Mouse (Mus musculus): Measurements from ENCODE around the gene Shisal2b.
"Not testable (repeated sequence)": the region's sequence is repeated elsewhere in the genome, so short reads cannot be mapped to it uniquely, and the experiment has no call there.

Gene Shisal2b

DNA sequence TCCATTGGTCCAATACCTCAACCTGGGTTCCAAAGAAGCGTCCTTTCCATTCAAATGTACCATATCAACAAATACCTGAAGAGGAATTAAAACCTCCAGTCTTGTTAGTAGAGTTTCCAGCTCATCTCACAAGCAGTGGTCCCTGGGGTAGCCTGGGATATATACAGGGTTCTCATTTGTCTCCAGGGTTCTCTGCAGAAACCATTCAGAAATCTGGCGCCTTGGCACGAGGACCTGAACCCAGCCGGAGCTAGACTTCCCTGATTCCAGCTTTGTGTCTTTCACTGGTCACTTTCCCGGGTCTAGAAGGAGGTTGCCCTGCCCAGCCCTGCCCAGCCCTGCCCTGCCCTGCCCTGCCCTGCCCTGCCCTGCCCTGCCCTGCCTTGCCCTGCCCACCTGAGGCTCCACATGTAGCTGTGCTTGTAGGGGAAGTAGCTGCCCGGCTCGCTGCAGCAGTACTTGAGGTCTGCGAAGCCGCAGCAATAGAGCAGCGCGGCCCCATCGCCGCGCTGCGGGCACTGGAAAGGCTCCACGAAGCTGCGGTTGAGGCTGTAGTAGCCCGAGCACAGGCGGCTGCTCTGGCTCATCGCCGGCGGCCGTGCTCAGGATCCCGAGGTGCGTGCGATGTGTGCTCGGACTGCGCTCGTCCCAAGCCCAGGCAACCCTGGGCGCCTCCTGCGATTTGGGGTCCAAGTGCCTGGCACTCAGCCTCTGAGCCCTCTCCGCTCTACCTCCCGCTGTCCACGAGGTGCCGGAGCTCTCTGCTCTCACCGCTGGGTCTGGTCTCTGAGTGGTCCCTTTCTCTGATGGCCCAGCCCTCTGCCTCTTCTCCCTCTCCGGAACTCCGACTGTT, at the start of gene Shisal2b:
Shisal2b (minus strand) TSS at position 767 of the 853 bp plus-strand sequence.
- DNase-seq (ENCODE audit: low read depth, low spot score), result no peak

- peak; percentile 19 for DNase-seq (ENCODE audit: low read depth, low spot score)
Measured at GRCm38 (mm10) chr13:104911626-104912025, 47.9 kb upstream of the Shisal2b start.

DNA sequence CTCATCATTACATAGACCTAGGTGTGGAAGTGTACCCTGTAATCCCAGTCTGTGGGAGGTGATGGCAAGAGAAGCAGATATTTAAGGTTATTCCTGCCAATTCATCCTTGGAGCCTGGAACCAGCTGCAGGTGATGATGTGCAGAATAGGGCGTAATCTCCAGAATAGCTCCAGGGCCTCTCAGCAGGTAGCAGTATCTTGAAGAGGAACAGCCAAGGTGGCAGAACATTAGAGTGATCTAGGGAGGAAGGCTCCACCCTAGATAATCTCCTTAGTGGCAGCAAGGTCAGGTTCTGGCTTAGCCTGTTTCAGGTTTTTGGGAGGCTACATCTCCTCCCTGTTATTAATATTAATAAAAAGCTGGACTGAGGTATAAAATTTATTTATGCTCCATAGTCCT, 47.3 kb upstream of the Shisal2b start:
- DNase-seq (ENCODE audit: low read depth, low spot score), result not testable (repeated sequence)

- no peak for DNase-seq (ENCODE audit: low read depth, low spot score)
Measured at GRCm38 (mm10) chr13:104908691-104909090, 45.0 kb upstream of the Shisal2b start.

- no peak for DNase-seq (ENCODE audit: low read depth, low spot score)
Measured at GRCm38 (mm10) chr13:104894771-104895170, 31.1 kb upstream of the Shisal2b start.

DNA sequence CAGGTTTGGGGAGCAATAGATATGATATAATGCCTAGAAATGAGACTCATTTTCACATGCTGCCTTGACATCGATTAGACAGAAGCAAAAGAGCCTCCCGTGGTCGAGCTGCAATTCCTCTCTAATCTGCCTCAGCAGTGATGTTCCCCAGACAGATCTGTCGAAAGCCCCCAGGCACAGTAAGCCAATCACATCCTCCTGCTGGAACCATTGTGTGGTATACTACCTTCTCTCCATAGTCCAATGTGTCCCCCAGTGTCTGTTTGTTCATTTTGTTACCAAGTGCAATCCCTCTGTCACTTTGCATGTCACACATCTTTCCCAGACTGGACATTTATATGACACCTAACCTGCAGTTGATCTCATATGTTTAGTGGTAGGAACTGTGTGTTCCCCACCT, 28.6 kb upstream of the Shisal2b start:
- DNase-seq (ENCODE audit: low read depth, low spot score), result no peak

- no peak for DNase-seq (ENCODE audit: low read depth, low spot score)
Measured at GRCm38 (mm10) chr13:104886308-104887032, 22.8 kb upstream of the Shisal2b start.

DNA sequence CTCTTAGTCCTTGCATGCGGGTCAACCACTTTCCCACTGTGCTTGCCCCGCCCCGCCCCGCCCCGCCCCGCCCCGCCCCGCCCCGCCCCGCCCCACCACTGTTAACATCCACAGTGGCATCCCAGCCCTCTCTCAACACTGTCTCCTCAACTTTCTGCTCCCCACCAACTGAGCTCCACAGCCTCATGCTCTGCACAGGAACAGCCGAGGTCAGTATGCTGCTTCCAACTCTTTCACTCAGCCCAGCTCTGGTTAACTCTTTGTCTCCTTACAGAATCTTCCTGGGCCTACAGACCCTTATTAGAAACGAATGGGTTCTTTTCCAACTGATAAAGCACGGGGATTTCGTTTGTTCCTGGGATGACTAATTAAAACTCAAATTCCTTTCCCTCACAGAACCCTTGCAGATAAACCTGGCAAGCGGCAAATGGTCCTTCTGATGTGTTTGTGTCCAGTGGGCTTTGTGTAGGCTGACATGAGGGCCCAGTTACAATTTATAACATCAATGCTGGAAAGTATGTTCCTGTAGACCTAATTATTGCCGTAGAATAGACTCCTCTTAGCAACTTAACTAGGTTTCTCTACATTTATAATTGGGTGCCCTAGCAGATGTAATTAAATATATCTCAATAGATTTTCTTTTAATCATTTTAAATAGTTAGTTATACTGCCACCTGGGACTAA, 20.0 kb upstream of the Shisal2b start:
- no peak for DNase-seq (ENCODE audit: low read depth, low spot score)

DNA sequence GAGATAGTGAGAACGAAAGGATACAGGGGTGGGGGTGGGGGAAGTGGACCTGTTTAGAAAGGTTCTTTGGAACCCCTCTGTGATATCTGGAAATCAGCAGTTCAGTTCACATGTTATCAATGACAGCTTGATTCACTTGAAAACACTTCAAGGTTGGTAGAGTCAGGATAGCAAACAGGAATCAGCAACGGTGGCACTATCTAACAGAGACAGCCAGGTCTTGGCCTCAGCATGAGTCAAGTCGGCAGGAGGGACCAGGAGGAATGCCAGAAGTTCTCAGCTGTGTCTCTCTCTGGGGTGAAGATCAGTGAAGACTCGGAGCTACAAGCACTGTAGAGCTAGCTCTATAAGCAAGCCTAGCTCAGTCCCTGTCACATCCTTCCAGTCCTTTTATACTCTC, 14.8 kb upstream of the Shisal2b start:
- no peak for DNase-seq (ENCODE audit: low read depth, low spot score)

DNA sequence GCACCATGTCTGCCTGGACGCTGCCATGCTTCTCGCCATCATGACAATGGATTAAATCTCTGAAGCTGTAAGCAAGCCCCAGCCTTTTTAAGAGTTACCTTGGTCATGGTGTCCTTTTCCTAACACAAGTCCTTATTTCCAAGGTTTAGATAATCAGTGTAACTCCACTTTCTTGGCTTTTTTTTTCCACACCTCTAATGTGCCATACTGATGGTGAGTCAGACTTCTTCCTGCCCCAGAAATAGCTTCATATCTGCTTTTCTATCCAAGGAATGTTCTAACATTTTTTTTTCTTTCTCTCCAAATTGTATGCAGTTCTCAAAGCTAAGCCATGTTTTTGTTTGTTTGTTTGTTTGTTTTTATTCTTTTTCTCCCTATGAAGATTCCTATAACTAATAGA, 6.2 kb upstream of the Shisal2b start:
- DNase-seq (ENCODE audit: low read depth, low spot score), result no peak

DNA sequence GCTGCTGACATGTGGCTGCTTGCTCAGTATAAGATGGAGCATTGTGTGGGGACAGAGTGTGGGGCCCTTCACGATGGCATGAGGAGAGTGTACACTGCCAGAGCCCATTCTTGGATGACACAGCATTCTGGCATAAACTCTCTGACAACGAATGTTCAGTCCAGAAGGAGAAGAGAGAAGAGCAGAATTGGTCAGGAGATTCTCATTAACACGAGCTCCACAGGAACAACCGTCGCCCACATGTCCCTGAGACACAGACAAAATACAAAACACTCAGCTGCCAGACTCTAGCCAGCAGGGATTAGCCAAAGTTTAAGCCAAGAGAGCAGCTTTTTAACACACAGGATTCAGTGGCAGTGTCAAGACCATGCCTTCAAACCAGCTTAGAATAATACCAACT, 3.0 kb upstream of the Shisal2b start:
- no peak for DNase-seq (ENCODE audit: low read depth, low spot score)

DNA sequence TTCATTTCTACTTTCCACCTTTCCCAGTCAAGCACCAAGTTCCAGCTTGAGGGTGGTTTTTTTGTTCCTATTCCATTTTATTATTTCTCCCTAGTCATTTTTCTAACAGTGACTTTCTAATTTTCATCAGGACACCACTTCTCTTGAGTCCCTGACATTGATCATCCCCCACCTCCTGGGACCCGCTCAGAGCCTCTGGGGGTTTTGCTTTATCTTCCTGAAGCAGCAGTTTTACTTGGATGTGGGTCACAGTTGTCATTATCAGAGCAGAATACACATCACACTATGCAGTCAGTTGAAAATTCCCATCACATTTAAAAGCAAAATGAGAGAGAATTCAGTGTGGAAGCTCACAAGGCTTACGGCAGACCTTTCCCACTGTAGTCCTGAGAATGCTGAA, 10.0 kb downstream of the Shisal2b start:
- no peak for DNase-seq (ENCODE audit: low read depth, low spot score)

DNA sequence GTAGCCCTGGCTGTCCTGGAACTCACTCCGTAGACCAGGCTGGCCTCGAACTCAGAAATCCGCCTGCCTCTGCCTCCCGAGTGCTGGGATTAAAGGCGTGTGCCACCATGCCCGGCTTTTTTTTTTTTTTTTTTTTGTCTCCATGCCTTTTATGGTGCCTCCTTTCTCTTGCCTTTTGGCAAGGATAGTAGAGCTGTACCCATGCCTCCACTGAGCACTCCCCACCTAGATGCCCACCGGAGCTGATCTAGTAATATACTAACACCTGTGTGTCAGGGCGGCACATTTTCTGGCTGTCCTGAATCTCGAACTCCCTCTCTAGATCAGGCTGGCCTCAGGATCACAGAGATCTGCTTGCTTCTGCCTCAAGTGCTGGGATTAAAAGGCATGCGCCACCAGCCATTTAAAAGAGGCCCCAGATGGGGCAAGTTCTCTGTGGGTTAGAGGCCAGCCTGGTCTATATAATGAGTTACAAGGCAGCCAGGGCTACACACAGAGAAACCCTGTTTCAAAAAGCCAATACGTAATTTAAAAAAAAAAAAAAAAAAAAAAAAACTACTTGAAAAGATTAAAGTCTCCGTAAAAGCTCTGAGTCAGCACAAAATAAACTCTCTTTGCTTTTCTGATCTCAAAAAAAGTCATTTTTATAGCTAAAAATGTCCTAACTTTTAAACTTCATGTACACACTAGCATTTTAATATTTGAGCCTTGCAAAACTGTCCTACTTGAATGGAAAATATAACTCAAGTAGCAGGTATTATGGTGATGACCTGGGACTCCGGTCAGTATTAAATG, 20.2 kb downstream of the Shisal2b start:
- no peak for DNase-seq (ENCODE audit: low read depth, low spot score)

DNA sequence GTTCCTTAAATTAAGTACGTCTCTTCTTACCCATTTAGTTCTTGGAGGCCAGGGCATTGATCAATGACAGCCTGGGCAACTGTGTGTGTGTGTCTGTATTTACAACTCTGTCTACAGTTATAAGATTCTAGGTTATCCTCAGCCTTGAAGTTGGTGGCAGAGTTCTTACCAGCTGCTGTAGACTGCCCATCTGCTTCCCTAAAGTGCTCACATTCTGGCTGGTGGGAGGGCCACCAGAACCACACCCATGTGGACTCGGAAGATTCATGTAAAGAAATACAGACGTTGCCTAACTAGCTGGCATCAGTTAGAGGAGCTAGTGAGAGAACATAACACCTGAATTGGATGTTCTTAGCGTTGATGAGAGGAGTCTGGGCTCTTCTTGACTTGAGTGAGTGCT, 21.8 kb downstream of the Shisal2b start:
- no peak for DNase-seq (ENCODE audit: low read depth, low spot score)

DNA sequence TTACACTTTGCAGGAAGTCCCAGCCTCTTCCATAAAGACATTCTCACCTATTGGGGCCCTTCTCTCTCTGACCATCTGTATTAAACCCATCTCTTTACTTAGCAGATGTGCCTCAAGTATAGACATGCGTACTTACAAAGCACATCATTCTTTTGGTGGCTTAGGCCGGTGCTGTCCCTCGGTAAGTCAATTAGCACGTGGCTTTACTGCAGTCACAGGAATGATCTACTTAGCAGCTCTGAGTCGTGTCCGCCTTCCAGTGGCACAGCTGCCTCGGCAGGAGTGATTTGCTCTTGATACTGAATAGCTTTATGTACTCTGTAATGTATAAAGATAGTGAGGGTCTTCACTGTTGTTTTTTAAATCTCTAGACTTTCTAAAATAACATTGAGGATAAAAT, 26.1 kb downstream of the Shisal2b start:
- no peak for DNase-seq (ENCODE audit: low read depth, low spot score)

- DNase-seq (ENCODE audit: low read depth, low spot score), result no peak
Measured at GRCm38 (mm10) chr13:104832811-104833210, 30.9 kb downstream of the Shisal2b start.

GRCm38 (mm10) chr13:104825470-104825869, 38.2 kb downstream of the Shisal2b start:
- DNase-seq (ENCODE audit: low read depth, low spot score), result no peak

- no peak for DNase-seq (ENCODE audit: low read depth, low spot score)
Measured at GRCm38 (mm10) chr13:104822411-104822838, 41.3 kb downstream of the Shisal2b start.

- no peak for DNase-seq (ENCODE audit: low read depth, low spot score)
Measured at GRCm38 (mm10) chr13:104821908-104822307, 41.8 kb downstream of the Shisal2b start.

- no peak for DNase-seq (ENCODE audit: low read depth, low spot score)
Measured at GRCm38 (mm10) chr13:104821192-104821591, 42.5 kb downstream of the Shisal2b start.

GRCm38 (mm10) chr13:104817696-104818095, 46.0 kb downstream of the Shisal2b start:
- no peak for DNase-seq (ENCODE audit: low read depth, low spot score)

Data from A20 (cell line).